Mouse (Mus musculus): ENCODE data around the gene Lrrc30.

Lrrc30 gene

GRCm38 (mm10) chr17:67582681-67583356 is 49.7 kb downstream of the Lrrc30 start:
- no peak for DNase-seq (ENCODE audit: low spot score)

GRCm38 (mm10) chr17:67581839-67582238 is 50.7 kb downstream of the Lrrc30 start:
- no peak for DNase-seq (ENCODE audit: low spot score)
